Mouse (Mus musculus) lung, adult 2 months (tissue): ENCODE results near the gene Bhlhe41.

Experiments
- CTCF ChIP-seq: fragments of 200-500 bp; IDR thresholded peaks from 2 replicates; pipeline ENCODE4 v1.5.1; 2011; ENCODE audit warnings: mild to moderate bottlenecking, low read length, control low read depth; ENCODE audit not compliant: insufficient read depth
- POLR2A ChIP-seq: fragments of 200-500 bp; IDR thresholded peaks from 2 replicates; pipeline ENCODE4 v1.6.1; 2011; ENCODE audit warnings: low read depth, mild to moderate bottlenecking, control low read depth, low read length, borderline replicate concordance; ENCODE audit errors: extremely low read depth

DNA sequence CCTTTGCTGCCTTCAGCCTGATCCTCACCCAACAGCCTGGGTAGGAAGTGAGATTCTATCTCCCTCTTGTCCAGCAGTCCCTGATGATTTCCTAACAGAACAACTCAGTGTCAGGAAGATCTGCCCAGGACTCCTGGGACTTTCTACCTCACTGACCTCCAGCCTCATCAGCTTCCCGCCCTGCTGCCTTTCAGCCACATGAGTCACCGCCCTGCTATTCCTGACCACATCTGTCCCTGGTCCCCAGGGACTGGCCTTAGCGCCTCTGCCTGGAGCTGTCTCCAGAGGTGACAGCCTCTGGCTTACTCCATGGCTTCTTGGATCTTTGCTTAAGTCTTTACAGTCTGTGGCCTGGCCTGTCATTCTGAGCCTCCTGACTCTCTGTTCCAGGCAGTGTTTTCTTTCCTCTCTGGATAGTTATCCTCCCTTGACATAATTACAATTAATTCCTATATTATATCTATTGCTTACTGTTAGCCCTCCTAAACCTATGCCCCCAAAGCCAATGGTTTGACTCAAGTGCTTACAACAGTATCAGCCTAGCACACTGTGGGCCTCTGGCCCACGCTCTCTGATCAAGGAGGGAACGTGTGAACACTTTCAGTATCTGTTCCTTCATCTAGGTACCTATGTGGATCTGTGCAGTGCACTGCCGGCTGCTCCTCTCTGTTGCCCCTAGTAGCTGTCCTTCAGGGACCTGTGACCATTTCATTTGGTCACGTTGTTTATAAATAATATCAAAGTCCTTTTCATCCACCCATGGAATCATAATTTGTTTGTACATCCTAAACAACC, 40.9 kb upstream of the Bhlhe41 start:
- TF ChIP-seq POLR2A (no peak), CTCF (no peak)
